Mouse (Mus musculus): ENCODE measurements around the gene Rnaseh2b.

DNA sequence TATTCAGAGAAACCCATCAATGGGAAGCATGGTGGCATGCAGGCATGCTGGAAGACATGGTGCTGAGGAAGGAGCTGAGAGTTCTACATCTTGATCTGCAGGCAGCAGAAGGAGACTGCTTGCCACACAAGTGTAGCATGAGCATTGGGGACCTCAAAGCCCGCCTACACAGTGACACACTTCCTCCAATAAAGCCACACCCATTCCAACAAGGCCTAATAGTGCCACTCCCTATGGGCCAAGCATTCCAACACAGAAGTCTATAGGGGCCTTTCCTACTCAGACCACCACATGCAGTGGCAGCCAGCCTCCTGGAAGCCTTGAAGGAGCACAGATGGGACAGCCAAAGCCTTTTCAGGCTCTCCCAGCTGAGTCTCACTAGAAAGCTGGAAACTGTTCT lies 46.8 kb downstream of the Rnaseh2b start:
- TF ChIP-seq USF1 (IDR thresholded peaks at IDR 0.05; ENCODE audit: low read depth, low read length) (no peak), EP300 (IDR thresholded peaks at IDR 0.05; ENCODE audit: low read length) (no peak), JUN (IDR thresholded peaks at IDR 0.05; ENCODE audit: insufficient read depth, low read depth, low read length) (no peak), SIN3A (IDR thresholded peaks at IDR 0.05; ENCODE audit: low read length) (no peak), CTCF (conservative IDR thresholded peaks at IDR 0.05 in 1 of 2, IDR thresholded peaks at IDR 0.05 in 1 of 2; ENCODE audit: low read depth in 2 of 2, low read length in 2 of 2) (no peak), POLR2A (IDR thresholded peaks at IDR 0.05; ENCODE audit: low read depth, low read length) (no peak)
